Mouse (Mus musculus) intestine, postnatal 0 days (tissue): Measurements from ENCODE around the gene Izumo1r. TPM values are rescaled to one million over a fixed set of nuclear protein-coding genes. Genes with fewer than 3 reads are reported as not detected.

Source experiments
- ATAC-seq: fragments of 200-750 bp; cut with Nextera tagmentation; 2 replicates; pipeline ENCODE4 v1.8.0; 2017; ENCODE audit warnings: mild to moderate bottlenecking, moderate TSS enrichment, moderate library complexity
- H3K27ac ChIP-seq: fragments of 300-500 bp; sonication (generic); 2 replicates; pipeline ENCODE4 v1.5.1; 2014; ENCODE audit warnings: mild to moderate bottlenecking, low read depth, low read length, moderate library complexity
- H3K27me3 ChIP-seq: fragments of 300-500 bp; sonication (generic); replicated peaks from 2 replicates; pipeline ENCODE4 v1.6.1; 2014; ENCODE audit warnings: low read length, mixed read lengths; ENCODE audit not compliant: control insufficient read depth, insufficient read depth
- H3K36me3 ChIP-seq: fragments of 300-500 bp; sonication (generic); 2 replicates; pipeline ENCODE4 v1.6.1; 2014; ENCODE audit warnings: mild to moderate bottlenecking, moderate library complexity; ENCODE audit not compliant: control insufficient read depth, insufficient read depth
- H3K4me1 ChIP-seq: fragments of 300-500 bp; sonication (generic); replicated peaks from 2 replicates; pipeline ENCODE4 v1.6.1; 2014; ENCODE audit warnings: antibody characterized with exemption, low read length, mixed read lengths; ENCODE audit not compliant: control insufficient read depth, insufficient read depth
- H3K4me2 ChIP-seq: fragments of 300-500 bp; sonication (generic); replicated peaks from 2 replicates; pipeline ENCODE4 v1.6.1; 2014; ENCODE audit warnings: low read depth, mild to moderate bottlenecking, moderate library complexity
- H3K4me3 ChIP-seq: fragments of 300-500 bp; sonication (generic); 2 replicates; pipeline ENCODE4 v1.5.1; 2014; ENCODE audit warnings: low read depth, low read length
- H3K9ac ChIP-seq: fragments of 300-500 bp; sonication (generic); 2 replicates; pipeline ENCODE4 v1.6.1; 2014; ENCODE audit warnings: mild to moderate bottlenecking, low read depth, low read length
- H3K9me3 ChIP-seq: fragments of 300-500 bp; sonication (generic); 2 replicates; pipeline ENCODE4 v1.6.1; 2016; ENCODE audit warnings: mixed run types; ENCODE audit not compliant: control insufficient read depth
- CTCF ChIP-seq: sonication (generic); IDR thresholded peaks from 2 replicates; pipeline ENCODE4 v1.5.1; 2016; ENCODE audit warnings: low read depth, mild to moderate bottlenecking, control low read depth, antibody characterized with exemption, moderate library complexity
- WGBS: fragments of 180-500 bp; shearing (Covaris S2); extraction: QIAGEN DNeasy Blood & Tissue Kit; methylation state at CpG from one replicate; pipeline ENCODE4 v1.1.7; 2014; 5-methylcytosine and 5-hydroxymethylcytosine counted together
- polyA plus RNA-seq: library from polyadenylated mRNA; unstranded; fragments of >200 nt; fragmentation: Nextera tagmentation; extraction: Ambion mirVana; gene quantifications from 2 replicates; pipeline ENCODE4 v1.2.1, GENCODE M21; 2015

Izumo1r gene
- polyA plus RNA-seq, 1 experiment from 2014 or later: not detected

- Histone ChIP-seq H3K4me1 (no peaks in the 10 kb centered on the region), H3K9me3 (0 out of 2 replicates have a peak, but pooled peaks cover 3% of the 10 kb centered on the region), H3K4me3 (no peak overlapping the region), H3K27ac (no peak overlapping the region), H3K4me2 (no peak overlapping the region), H3K36me3 (no peaks in the 10 kb centered on the region), H3K27me3 (no peaks in the 10 kb centered on the region), H3K9ac (no peak overlapping the region)
- ATAC-seq: no peak
- 76% methylated on average over 10 of the region's 10 CpGs for WGBS
- no peak for TF ChIP-seq CTCF
These were observed 61.6 kb downstream of the Izumo1r start for GRCm38 (mm10) chr9:14841878-14842761.

- Histone ChIP-seq H3K4me3 (no peak overlapping the region), H3K4me2 (no peak overlapping the region), H3K36me3 (peaks cover under 1% of the 10 kb centered on the region; the same call in 1 of the 2 replicates), H3K9me3 (no peaks in the 10 kb centered on the region), H3K9ac (no peak overlapping the region), H3K4me1 (no peaks in the 10 kb centered on the region), H3K27ac (no peak overlapping the region), H3K27me3 (no peaks in the 10 kb centered on the region)
- no peak for TF ChIP-seq CTCF
- no peak for ATAC-seq
- WGBS: 71% methylated on average over 5 of the region's 5 CpGs
These were observed 63.8 kb downstream of the Izumo1r start for GRCm38 (mm10) chr9:14839970-14840369.

- Histone ChIP-seq H3K36me3 (peaks cover 5% of the 10 kb centered on the region; the same call in 1 of the 2 replicates), H3K4me1 (no peaks in the 10 kb centered on the region), H3K4me2 (no peak overlapping the region), H3K9me3 (no peaks in the 10 kb centered on the region), H3K27ac (no peak overlapping the region), H3K27me3 (no peaks in the 10 kb centered on the region), H3K9ac (no peak overlapping the region), H3K4me3 (no peak overlapping the region)
- WGBS: 28% methylated on average over 7 of the region's 7 CpGs
- TF ChIP-seq CTCF: no peak
- ATAC-seq: no peak
These were observed 64.2 kb downstream of the Izumo1r start for GRCm38 (mm10) chr9:14839527-14839926.

Other genes with a start within 250 kb of the Izumo1r start
- 0.17 and 0.18 TPM in 2 replicates for gene Piwil4, start 163.2 kb downstream of the Izumo1r start, polyA plus RNA-seq
- 2.3 and 2.6 TPM in 2 replicates for gene Fut4, start 151.6 kb downstream of the Izumo1r start, polyA plus RNA-seq
- not detected in 2 replicates for gene 1700012B09Rik, start 132.9 kb downstream of the Izumo1r start, polyA plus RNA-seq
- gene Mre11a, start 119.3 kb downstream of the Izumo1r start, polyA plus RNA-seq: 5.8 and 8.1 TPM in 2 replicates
- gene Ankrd49, start 119.1 kb downstream of the Izumo1r start, polyA plus RNA-seq: 24.6 and 27.1 TPM in 2 replicates
- 0.22 and 0.35 TPM in 2 replicates for gene Gpr83, start 43.7 kb downstream of the Izumo1r start, polyA plus RNA-seq
- gene Panx1, start 141.5 kb upstream of the Izumo1r start, polyA plus RNA-seq: 23.2 and 24.5 TPM in 2 replicates
- not detected in 2 replicates for gene Hephl1, start 208.2 kb upstream of the Izumo1r start, polyA plus RNA-seq